13 mouse cellular contexts compared by ENCODE assay signal in genomic region chr4:125289031-125289449, GRCm38 (mm10).
DNase-seq lines count a peak whose midpoint lies in the region; ATAC-seq lines count a peak whose summit lies in the region.
"Had no signal": no experiment of that assay in that cellular context is flagged by ENCODE, and none has a peak within 500 bp of the region (broad histone marks: within the 10 kb centered on the region; RNA-seq: fewer than 3 reads in every experiment).

No protein-coding gene starts in this region.

- intact Hi-C loops in left cerebral cortex, postnatal 14 days (cut with DNase I), result no loop called here

- H3K27ac ChIP-seq in hindbrain, embryonic 13.5 days, result peak overlapping the region; percentile 9; the same call in 1 of the 2 replicates
- no peak overlapping the region for H3K27ac ChIP-seq in hindbrain, embryonic 10.5 days
- peak overlapping the region; percentile 74 for H3K27ac ChIP-seq in forebrain, embryonic 15.5 days (replicated peaks)
- no peak overlapping the region for H3K27ac ChIP-seq in limb, embryonic 10.5 days
- H3K27ac ChIP-seq: heart, adult 2 months; limb, embryonic 15.5 days had no signal

- no peaks in the 10 kb centered on the region for H3K9me3 ChIP-seq in hindbrain, embryonic 13.5 days
- H3K9me3 ChIP-seq in hindbrain, embryonic 10.5 days, result no peaks in the 10 kb centered on the region
- no peaks in the 10 kb centered on the region for H3K9me3 ChIP-seq in forebrain, embryonic 15.5 days
- H3K9me3 ChIP-seq in limb, embryonic 10.5 days (replicated peaks), result no peaks in the 10 kb centered on the region
- H3K9me3 ChIP-seq: limb, embryonic 15.5 days had no signal

- no peaks in the 10 kb centered on the region for H3K36me3 ChIP-seq in hindbrain, embryonic 13.5 days
- no peaks in the 10 kb centered on the region for H3K36me3 ChIP-seq in hindbrain, embryonic 10.5 days
- no peaks in the 10 kb centered on the region for H3K36me3 ChIP-seq in forebrain, embryonic 15.5 days
- H3K36me3 ChIP-seq in limb, embryonic 10.5 days, result no peaks in the 10 kb centered on the region
- H3K36me3 ChIP-seq: limb, embryonic 15.5 days had no signal

- peaks cover 15% of the 10 kb centered on the region; the same call in 1 of the 2 replicates for H3K27me3 ChIP-seq in hindbrain, embryonic 13.5 days
- H3K27me3 ChIP-seq in hindbrain, embryonic 10.5 days (ENCODE audit: insufficient read depth, poor library complexity, severe bottlenecking), result peaks cover 16% of the 10 kb centered on the region
- no peaks in the 10 kb centered on the region for H3K27me3 ChIP-seq in forebrain, embryonic 15.5 days
- peaks cover 7% of the 10 kb centered on the region for H3K27me3 ChIP-seq in limb, embryonic 10.5 days (ENCODE audit: low read depth, poor library complexity, severe bottlenecking)
- H3K27me3 ChIP-seq: limb, embryonic 15.5 days had no signal

- WGBS in hindbrain, embryonic 13.5 days, result 36% methylated on average over 6 of the region's 6 CpGs
- 60% methylated on average over 6 of the region's 6 CpGs for WGBS in hindbrain, embryonic 10.5 days
- 12% methylated on average over 6 of the region's 6 CpGs for WGBS in forebrain, embryonic 15.5 days
- WGBS in limb, embryonic 10.5 days, result 58% methylated on average over 6 of the region's 6 CpGs

- H3K4me2 ChIP-seq in hindbrain, embryonic 13.5 days, result no peak overlapping the region
- no peak overlapping the region for H3K4me2 ChIP-seq in forebrain, embryonic 15.5 days (replicated peaks)
- H3K4me2 ChIP-seq: limb, embryonic 15.5 days had no signal

- peak; percentile 57 for ATAC-seq in hindbrain, embryonic 13.5 days (ENCODE audit: low FRiP score)
- peak; percentile 72 for ATAC-seq in forebrain, embryonic 15.5 days (replicated peaks)

- no peak overlapping the region for H3K4me3 ChIP-seq in hindbrain, embryonic 13.5 days
- no peak overlapping the region for H3K4me3 ChIP-seq in hindbrain, embryonic 10.5 days
- H3K4me3 ChIP-seq in forebrain, embryonic 15.5 days, result no peak overlapping the region
- no peak overlapping the region for H3K4me3 ChIP-seq in limb, embryonic 10.5 days
- H3K4me3 ChIP-seq: heart, adult 2 months; limb, embryonic 15.5 days had no signal

- no peak overlapping the region for H3K9ac ChIP-seq in hindbrain, embryonic 13.5 days
- no peak overlapping the region for H3K9ac ChIP-seq in forebrain, embryonic 15.5 days (replicated peaks)
- H3K9ac ChIP-seq: limb, embryonic 15.5 days had no signal

- H3K4me1 ChIP-seq in hindbrain, embryonic 13.5 days (replicated peaks), result peaks cover 20% of the 10 kb centered on the region
- peaks cover 12% of the 10 kb centered on the region for H3K4me1 ChIP-seq in hindbrain, embryonic 10.5 days (replicated peaks)
- H3K4me1 ChIP-seq in forebrain, embryonic 15.5 days, result peaks cover 20% of the 10 kb centered on the region
- H3K4me1 ChIP-seq in limb, embryonic 10.5 days, result no peaks in the 10 kb centered on the region

- no peak for DNase-seq in hindbrain, embryonic 10.5 days (ENCODE audit: low spot score)
- peak; percentile 67 to 83 for DNase-seq in left cerebral cortex, postnatal 14 days (ENCODE audit: low spot score in 2 of 2)
- DNase-seq in right cerebral cortex, adult 2 months (ENCODE audit: low spot score in 2 of 2), result peak; percentile 54 to 64
- no peak for DNase-seq in limb, embryonic 10.5 days (ENCODE audit: low spot score)
- no peak for DNase-seq in spleen, postnatal 4 days (ENCODE audit: low spot score in 2 of 2)
- no peak for DNase-seq in gastrocnemius, adult 8-10 months (ENCODE audit: low spot score in 2 of 2)
- DNase-seq: cerebellum, adult 11 months; heart, adult 2 months; kidney, adult 11 months; thymus, postnatal 25 days had no signal

Comparison
In these comparisons a context has a peak if more than half of its experiments do, and no peak if none do; other contexts are left out.
1. H3K27ac ChIP-seq: peak in hindbrain, embryonic 13.5 days (single experiment) and forebrain, embryonic 15.5 days (single experiment); none in hindbrain, embryonic 10.5 days (single experiment) and limb, embryonic 10.5 days (single experiment).
2. DNase-seq: peak in left cerebral cortex, postnatal 14 days (2 of 2) and right cerebral cortex, adult 2 months (2 of 2); none in hindbrain, embryonic 10.5 days (single experiment), limb, embryonic 10.5 days (single experiment), spleen, postnatal 4 days (0 of 2) and gastrocnemius, adult 8-10 months (0 of 2).